Mouse (Mus musculus) bone marrow macrophage, adult 2 months (primary cell): ENCODE measurements around the gene Naxd.

Source experiments
- CTCF ChIP-seq: IDR thresholded peaks from 2 replicates; pipeline ENCODE4 v1.5.1; 2012; ENCODE audit warnings: low read depth, mild to moderate bottlenecking, low read length, moderate library complexity
- POLR2A ChIP-seq: IDR thresholded peaks from 2 replicates; pipeline ENCODE4 v1.6.1; 2012; ENCODE audit warnings: mild to moderate bottlenecking, low read depth, low read length, borderline replicate concordance

DNA sequence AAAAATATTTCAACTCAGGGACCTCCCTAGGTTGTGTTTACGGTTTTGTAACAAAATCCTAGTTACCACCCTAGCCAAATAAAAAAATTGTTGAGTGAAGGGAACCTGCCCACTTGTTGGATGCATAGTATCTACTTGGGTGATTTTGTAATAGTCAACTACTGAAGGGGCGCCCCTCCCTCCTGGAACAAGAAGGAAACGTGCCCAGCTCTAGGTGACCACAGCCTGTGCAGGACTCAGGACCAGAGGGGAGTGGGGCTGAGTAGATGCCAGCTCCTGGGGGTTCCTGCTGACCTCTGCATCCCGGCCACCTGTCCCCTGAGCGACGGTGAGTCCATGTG is 20.7 kb downstream of the Naxd start:
- TF ChIP-seq CTCF = no peak
- no peak for TF ChIP-seq POLR2A
